Mouse (Mus musculus): ENCODE results near the gene Trmt44. TPM values are rescaled to one million over a fixed set of nuclear protein-coding genes. Genes with fewer than 3 reads are reported as not detected.

Trmt44 gene
- polyA plus RNA-seq, 1 experiment, result 3.0 TPM

- H3K27ac ChIP-seq (ENCODE audit: control insufficient read depth, insufficient read depth, low read depth, low read length, poor library complexity), result no peak overlapping the region
- 44% methylated on average over 7 of the region's 7 CpGs for WGBS
Measured at GRCm38 (mm10) chr5:35551855-35552837, 22.7 kb downstream of the Trmt44 start.

DNA sequence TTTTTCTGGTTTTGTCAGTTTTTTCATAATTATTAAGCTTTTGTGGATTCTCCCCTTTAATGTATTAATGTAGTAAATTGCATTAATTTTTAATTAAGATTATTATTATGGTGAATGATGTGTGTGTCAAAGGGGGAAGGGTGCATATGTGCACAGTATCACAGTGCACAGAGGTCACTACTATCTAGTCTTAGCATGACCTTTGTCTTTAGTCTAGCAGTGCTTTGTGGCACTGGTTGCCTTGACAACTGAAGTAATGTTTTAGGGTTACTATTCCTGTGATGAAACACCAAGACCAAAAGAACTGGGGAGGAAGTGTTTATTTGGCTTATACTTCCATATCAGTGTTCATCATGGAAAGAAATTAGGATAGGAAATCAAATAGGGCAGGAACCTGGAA is 28.7 kb downstream of the Trmt44 start:
- no peak overlapping the region for H3K27ac ChIP-seq (ENCODE audit: control insufficient read depth, insufficient read depth, low read depth, low read length, poor library complexity)
- H3K4me3 ChIP-seq (replicated peaks; ENCODE audit: control insufficient read depth, low read depth, low read length), result no peak overlapping the region
- TF ChIP-seq POLR2A (IDR thresholded peaks at IDR 0.05; ENCODE audit: borderline replicate concordance, control insufficient read depth, low read depth, low read length) (no peak), CTCF (IDR thresholded peaks at IDR 0.05; ENCODE audit: control insufficient read depth, insufficient read depth, low read length) (no peak)
- H3K4me1 ChIP-seq (ENCODE audit: control insufficient read depth, insufficient read depth, low read length), result no peaks in the 10 kb centered on the region

More at GRCm38 (mm10) chr5:35551855-35552837, 22.7 kb downstream of the Trmt44 start:
- no peak overlapping the region for H3K4me3 ChIP-seq (replicated peaks; ENCODE audit: control insufficient read depth, low read depth, low read length)
- no peaks in the 10 kb centered on the region for H3K4me1 ChIP-seq (ENCODE audit: control insufficient read depth, insufficient read depth, low read length)
- no peak for TF ChIP-seq POLR2A (IDR thresholded peaks at IDR 0.05; ENCODE audit: borderline replicate concordance, control insufficient read depth, low read depth, low read length)
- no peak for TF ChIP-seq CTCF (IDR thresholded peaks at IDR 0.05; ENCODE audit: control insufficient read depth, insufficient read depth, low read length)

DNA sequence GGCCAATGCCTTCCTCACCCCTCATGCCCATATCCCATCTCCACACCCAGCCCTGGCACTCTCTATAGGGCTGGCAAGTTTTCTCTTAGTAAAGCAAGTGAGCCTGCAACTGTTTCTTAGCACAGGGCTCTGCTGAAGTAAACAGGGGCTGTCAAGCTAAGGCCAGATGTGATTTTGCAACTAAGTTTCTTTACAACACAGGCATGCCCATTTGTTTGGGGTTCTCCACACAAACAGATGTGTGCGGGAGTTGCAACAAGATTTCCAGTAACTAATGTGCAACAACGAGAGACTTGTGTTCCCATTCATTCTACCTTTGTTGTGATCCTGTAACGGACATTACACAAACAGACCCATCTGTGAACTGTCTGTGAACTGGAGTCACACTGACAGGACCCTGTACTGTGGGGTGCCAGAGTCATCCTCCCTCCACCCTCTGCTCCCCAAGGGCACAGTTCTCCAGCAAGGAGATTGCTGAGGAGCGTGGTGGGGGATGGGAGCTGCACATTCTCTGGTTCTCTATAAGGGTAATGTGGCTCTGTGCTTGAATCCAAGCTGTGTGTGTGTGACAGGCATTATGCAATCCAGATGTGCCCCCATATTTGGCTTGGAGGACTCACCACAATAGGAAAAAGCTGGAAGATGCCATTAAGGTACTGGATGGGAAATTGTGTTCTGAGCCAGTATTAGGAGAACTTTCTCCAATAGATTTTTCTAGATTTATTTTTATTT is 33.6 kb downstream of the Trmt44 start:
- TF ChIP-seq POLR2A (IDR thresholded peaks at IDR 0.05; ENCODE audit: borderline replicate concordance, control insufficient read depth, low read depth, low read length) (no peak), CTCF (IDR thresholded peaks at IDR 0.05; ENCODE audit: control insufficient read depth, insufficient read depth, low read length) (no peak)
- no peak overlapping the region for H3K4me3 ChIP-seq (replicated peaks; ENCODE audit: control insufficient read depth, low read depth, low read length)
- H3K27ac ChIP-seq (ENCODE audit: control insufficient read depth, insufficient read depth, low read depth, low read length, poor library complexity), result no peak overlapping the region
- WGBS, result 62% methylated on average over 4 of the region's 4 CpGs
- H3K4me1 ChIP-seq (ENCODE audit: control insufficient read depth, insufficient read depth, low read length), result no peaks in the 10 kb centered on the region

- WGBS, result 60% methylated on average over 5 of the region's 5 CpGs
- H3K4me3 ChIP-seq (replicated peaks; ENCODE audit: control insufficient read depth, low read depth, low read length), result no peak overlapping the region
- no peak overlapping the region for H3K27ac ChIP-seq (ENCODE audit: control insufficient read depth, insufficient read depth, low read depth, low read length, poor library complexity)
- TF ChIP-seq POLR2A (IDR thresholded peaks at IDR 0.05; ENCODE audit: borderline replicate concordance, control insufficient read depth, low read depth, low read length) (no peak), CTCF (IDR thresholded peaks at IDR 0.05; ENCODE audit: control insufficient read depth, insufficient read depth, low read length) (no peak)
- H3K4me1 ChIP-seq (ENCODE audit: control insufficient read depth, insufficient read depth, low read length), result no peaks in the 10 kb centered on the region
Measured at GRCm38 (mm10) chr5:35540555-35540954, 34.3 kb downstream of the Trmt44 start.

- TF ChIP-seq CTCF (IDR thresholded peaks at IDR 0.05; ENCODE audit: control insufficient read depth, insufficient read depth, low read length) (no peak), POLR2A (IDR thresholded peaks at IDR 0.05; ENCODE audit: borderline replicate concordance, control insufficient read depth, low read depth, low read length) (no peak)
- Histone ChIP-seq H3K4me3 (replicated peaks; ENCODE audit: control insufficient read depth, low read depth, low read length) (no peak overlapping the region), H3K27ac (ENCODE audit: control insufficient read depth, insufficient read depth, low read depth, low read length, poor library complexity) (no peak overlapping the region), H3K4me1 (ENCODE audit: control insufficient read depth, insufficient read depth, low read length) (no peaks in the 10 kb centered on the region)
- 61% methylated on average over 4 of the region's 4 CpGs for WGBS
Measured at GRCm38 (mm10) chr5:35539576-35539975, 35.3 kb downstream of the Trmt44 start.

DNA sequence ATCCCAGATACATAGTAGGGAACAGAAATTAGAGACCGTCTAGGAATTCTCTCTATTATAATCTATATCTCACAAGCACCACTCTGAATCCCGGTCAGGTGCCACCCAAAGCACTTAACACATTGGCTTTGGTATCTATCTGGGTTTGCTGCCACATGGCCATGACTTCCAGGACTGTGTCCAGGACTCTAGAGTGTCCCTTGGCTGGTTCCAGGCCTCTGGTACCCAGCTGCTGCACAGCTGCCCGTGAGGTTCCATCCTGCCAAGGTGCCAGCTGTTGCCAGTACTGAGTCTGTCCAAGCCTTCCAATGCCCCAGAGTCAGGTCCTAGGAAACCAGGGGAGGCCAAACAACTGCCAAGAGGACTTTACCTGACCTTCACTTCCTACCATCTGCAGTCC is 36.8 kb downstream of the Trmt44 start:
- WGBS, result 77% methylated on average over 3 of the region's 3 CpGs
- no peak for TF ChIP-seq POLR2A (IDR thresholded peaks at IDR 0.05; ENCODE audit: borderline replicate concordance, control insufficient read depth, low read depth, low read length)
- no peak for TF ChIP-seq CTCF (IDR thresholded peaks at IDR 0.05; ENCODE audit: control insufficient read depth, insufficient read depth, low read length)
- Histone ChIP-seq H3K27ac (ENCODE audit: control insufficient read depth, insufficient read depth, low read depth, low read length, poor library complexity) (no peak overlapping the region), H3K4me1 (ENCODE audit: control insufficient read depth, insufficient read depth, low read length) (no peaks in the 10 kb centered on the region), H3K4me3 (replicated peaks; ENCODE audit: control insufficient read depth, low read depth, low read length) (no peak overlapping the region)

- TF ChIP-seq CTCF (IDR thresholded peaks at IDR 0.05; ENCODE audit: control insufficient read depth, insufficient read depth, low read length) (no peak), POLR2A (IDR thresholded peaks at IDR 0.05; ENCODE audit: borderline replicate concordance, control insufficient read depth, low read depth, low read length) (no peak)
- no peaks in the 10 kb centered on the region for H3K4me1 ChIP-seq (ENCODE audit: control insufficient read depth, insufficient read depth, low read length)
- no peak overlapping the region for H3K4me3 ChIP-seq (replicated peaks; ENCODE audit: control insufficient read depth, low read depth, low read length)
- no peak overlapping the region for H3K27ac ChIP-seq (ENCODE audit: control insufficient read depth, insufficient read depth, low read depth, low read length, poor library complexity)
- WGBS, result 69% methylated on average over 1 of the region's 1 CpGs
Measured at GRCm38 (mm10) chr5:35537474-35537873, 37.4 kb downstream of the Trmt44 start.

- H3K27ac ChIP-seq (ENCODE audit: control insufficient read depth, insufficient read depth, low read depth, low read length, poor library complexity), result no peak overlapping the region
- no peaks in the 10 kb centered on the region for H3K4me1 ChIP-seq (ENCODE audit: control insufficient read depth, insufficient read depth, low read length)
- TF ChIP-seq POLR2A (IDR thresholded peaks at IDR 0.05; ENCODE audit: borderline replicate concordance, control insufficient read depth, low read depth, low read length) (no peak), CTCF (IDR thresholded peaks at IDR 0.05; ENCODE audit: control insufficient read depth, insufficient read depth, low read length) (no peak)
- WGBS, result 69% methylated on average over 3 of the region's 3 CpGs
- no peak overlapping the region for H3K4me3 ChIP-seq (replicated peaks; ENCODE audit: control insufficient read depth, low read depth, low read length)
Measured at GRCm38 (mm10) chr5:35536271-35536670, 38.6 kb downstream of the Trmt44 start.
